Mouse (Mus musculus) heart, postnatal 0 days (tissue): ENCODE results near the gene Abhd17c. TPM values are rescaled to one million over a fixed set of nuclear protein-coding genes. Genes with fewer than 3 reads are reported as not detected.

Experiments
- ATAC-seq: fragments of 200-750 bp; cut with Nextera tagmentation; 2 replicates; pipeline ENCODE4 v1.8.0; 2017; ENCODE audit warnings: low read depth, moderate number of reproducible peaks, moderate library complexity; ENCODE audit not compliant: insufficient read depth
- DNase-seq: peaks from one replicate; pipeline ENCODE4 v3.0.0-alpha.2; 2016; ENCODE audit warnings: low spot score
- H3K27ac ChIP-seq: fragments of 300-500 bp; sonication (generic); 2 replicates; pipeline ENCODE4 v1.5.1; 2014; ENCODE audit warnings: low read depth, mild to moderate bottlenecking
- H3K27me3 ChIP-seq: fragments of 300-500 bp; sonication (generic); 2 replicates; pipeline ENCODE4 v1.6.1; 2014; ENCODE audit warnings: low read length, mixed read lengths; ENCODE audit not compliant: control insufficient read depth, insufficient read depth
- H3K36me3 ChIP-seq: fragments of 300-500 bp; sonication (generic); replicated peaks from 2 replicates; pipeline ENCODE4 v1.6.1; 2014; ENCODE audit warnings: low read length, mixed read lengths; ENCODE audit not compliant: control insufficient read depth, insufficient read depth
- H3K4me1 ChIP-seq: fragments of 300-500 bp; sonication (generic); 2 replicates; pipeline ENCODE4 v1.6.1; 2014; ENCODE audit warnings: antibody characterized with exemption; ENCODE audit not compliant: control insufficient read depth, insufficient read depth
- H3K4me2 ChIP-seq: fragments of 300-500 bp; sonication (generic); 2 replicates; pipeline ENCODE4 v1.6.1; 2014; ENCODE audit warnings: low read depth, mild to moderate bottlenecking, low read length, moderate library complexity
- H3K4me3 ChIP-seq: fragments of 300-500 bp; sonication (generic); 2 replicates; pipeline ENCODE4 v1.5.1; 2014; ENCODE audit warnings: low read depth, low read length
- H3K9ac ChIP-seq: fragments of 300-500 bp; sonication (generic); replicated peaks from 2 replicates; pipeline ENCODE4 v1.6.1; 2014; ENCODE audit warnings: low read depth, low read length, mixed read lengths
- H3K9me3 ChIP-seq: fragments of 300-500 bp; sonication (generic); replicated peaks from 2 replicates; pipeline ENCODE4 v1.6.1; 2016; ENCODE audit warnings: low read length; ENCODE audit not compliant: control insufficient read depth
- CTCF ChIP-seq: IDR thresholded peaks from 2 replicates; pipeline ENCODE4 v1.5.1; 2016; ENCODE audit warnings: antibody characterized with exemption, control low read depth, low read depth
- EP300 ChIP-seq: IDR thresholded peaks from 2 replicates; pipeline ENCODE4 v1.6.1; 2016; ENCODE audit warnings: antibody characterized with exemption, low read depth
- WGBS: fragments of 180-500 bp; shearing (Covaris S2); extraction: QIAGEN DNeasy Blood & Tissue Kit; methylation state at CpG from one replicate; pipeline ENCODE4 v1.1.7; 2014; 5-methylcytosine and 5-hydroxymethylcytosine counted together
- polyA plus RNA-seq: library from polyadenylated mRNA; unstranded; fragments of >200 nt; fragmentation: Nextera tagmentation; extraction: Ambion mirVana; gene quantifications from 2 replicates; pipeline ENCODE4 v1.2.1, GENCODE M21; 2015
- total RNA-seq: library from RNA; depleted of rRNA; stranded (reverse); fragments of >200 nt; gene quantifications from 2 replicates; pipeline ENCODE4 v1.2.3, GENCODE M21; 2014; ENCODE audit warnings: low replicate concordance

Abhd17c gene
- total and polyA plus RNA-seq, 2 experiments from 2014 or later: 45.3 to 76.1 TPM

DNA sequence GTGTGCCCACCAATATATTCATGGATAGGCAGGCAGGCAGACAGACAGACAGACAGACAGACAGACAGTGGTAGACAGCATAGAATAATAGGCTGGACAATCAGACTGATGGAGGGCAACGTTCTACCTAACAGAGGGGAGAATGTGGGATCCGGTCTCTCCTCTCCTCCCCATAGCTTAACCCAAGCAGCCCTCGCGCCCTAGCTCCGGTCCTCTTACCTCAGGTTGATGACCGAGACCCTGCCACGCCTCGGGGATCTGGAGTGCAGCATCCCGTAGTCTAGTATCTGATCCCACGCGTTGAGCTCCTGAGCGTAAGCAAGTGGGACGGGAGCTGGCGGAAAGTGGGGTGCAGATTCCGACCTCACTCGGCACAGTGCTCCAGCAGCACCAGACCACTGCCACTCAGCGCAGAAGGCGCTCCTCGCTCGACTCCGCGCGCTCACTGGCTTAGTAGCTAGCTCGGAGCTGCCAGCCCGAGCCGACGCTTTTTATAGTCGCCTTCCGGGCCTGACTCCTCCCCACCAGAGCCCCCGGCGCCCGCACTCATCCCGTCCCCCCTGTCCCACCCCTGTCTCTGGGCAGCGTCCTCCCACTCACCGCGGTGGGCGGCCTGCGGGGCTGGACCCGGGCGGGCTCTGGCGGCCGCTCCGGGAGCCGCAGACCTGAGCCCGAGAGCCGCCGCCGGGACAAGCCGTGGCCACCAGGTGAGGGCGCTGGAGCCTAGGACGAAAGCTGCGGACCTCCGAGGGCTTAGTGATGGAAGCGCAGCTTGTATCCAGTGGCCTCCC is 65.5 kb downstream of the Abhd17c start, which contains the start of gene Cemip:
TSS of gene Cemip (minus strand) at position 464 of the 791 bp plus-strand sequence.
- WGBS: under 1% methylated on average over 54 of the region's 54 CpGs
- Histone ChIP-seq H3K4me3 (peak within 1 kb of the TSS; percentile 45), H3K9ac (no peak within 1 kb of the TSS), H3K36me3 (no peaks in the 10 kb centered on the region), H3K4me1 (no peaks in the 10 kb centered on the region; the same call in 1 of the 2 replicates), H3K9me3 (no peaks in the 10 kb centered on the region), H3K27me3 (peaks cover 27% of the 10 kb centered on the region), H3K4me2 (peak within 1 kb of the TSS; percentile 80), H3K27ac (no peak within 1 kb of the TSS)
- ATAC-seq (peak; percentile 63), DNase-seq (peak; percentile 65)
- TF ChIP-seq EP300 (no peak), CTCF (peak; percentile 77)

DNA sequence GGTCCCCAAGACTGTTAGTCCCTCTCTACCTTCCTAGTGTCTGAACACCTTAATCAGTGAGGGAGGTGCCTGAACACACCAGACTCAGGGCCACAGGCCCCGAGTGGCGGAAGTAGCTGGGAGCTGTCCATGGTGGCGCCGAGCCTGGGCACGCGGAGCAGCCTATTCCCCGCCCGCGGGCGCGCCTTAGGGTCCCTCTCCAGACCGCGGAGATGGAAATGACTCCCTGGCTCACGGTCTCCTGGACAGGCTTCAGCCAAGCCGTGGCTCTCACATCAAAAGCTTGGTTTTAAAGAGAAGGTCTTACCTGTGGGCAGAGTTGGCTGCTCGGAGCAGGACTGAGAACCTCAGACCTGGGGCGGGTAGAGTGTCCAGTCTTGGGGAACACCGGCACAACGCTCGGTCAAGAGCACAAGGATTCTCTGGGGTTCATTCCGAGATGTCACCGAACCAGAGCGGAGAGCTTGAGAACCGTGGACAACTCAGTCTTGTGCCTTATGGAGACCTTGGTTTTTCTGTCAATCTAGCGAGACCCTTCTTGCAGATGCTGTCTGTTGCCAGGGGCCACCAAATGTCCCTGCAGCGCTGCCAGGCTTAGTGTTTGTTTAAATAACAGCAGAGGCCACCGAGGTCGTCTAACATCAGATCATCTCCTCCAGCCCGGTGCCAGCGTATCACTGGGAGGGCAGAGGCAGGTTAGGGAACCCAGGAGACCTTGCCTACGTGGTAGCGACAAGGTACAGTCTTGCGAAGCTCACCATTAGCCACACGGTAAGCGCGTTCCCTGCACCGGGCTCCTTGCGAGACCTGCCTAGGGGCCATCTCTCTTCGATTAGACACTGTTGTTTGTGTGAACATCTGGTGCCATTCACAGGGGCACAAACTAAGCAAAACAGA is 66.4 kb downstream of the Abhd17c start:
- TF ChIP-seq CTCF: 0 out of 2 replicates have a peak, but pooled peaks have one; percentile 2
- no peak for TF ChIP-seq EP300
- 3% methylated on average over 39 of the region's 39 CpGs for WGBS
- peaks cover 27% of the 10 kb centered on the region for H3K27me3 ChIP-seq
- H3K27ac ChIP-seq: no peak overlapping the region
- no peaks in the 10 kb centered on the region for H3K36me3 ChIP-seq
- peak overlapping the region; percentile 80 for H3K4me2 ChIP-seq
- no peaks in the 10 kb centered on the region; the same call in 1 of the 2 replicates for H3K4me1 ChIP-seq
- no peak overlapping the region for H3K9ac ChIP-seq
- DNase-seq: peak; percentile 41
- peak; percentile 34; the same call in 1 of the 2 replicates for ATAC-seq
- 0 out of 2 replicates have a peak overlapping the region, but pooled peaks have one; percentile 45 for H3K4me3 ChIP-seq
- H3K9me3 ChIP-seq: no peaks in the 10 kb centered on the region

DNA sequence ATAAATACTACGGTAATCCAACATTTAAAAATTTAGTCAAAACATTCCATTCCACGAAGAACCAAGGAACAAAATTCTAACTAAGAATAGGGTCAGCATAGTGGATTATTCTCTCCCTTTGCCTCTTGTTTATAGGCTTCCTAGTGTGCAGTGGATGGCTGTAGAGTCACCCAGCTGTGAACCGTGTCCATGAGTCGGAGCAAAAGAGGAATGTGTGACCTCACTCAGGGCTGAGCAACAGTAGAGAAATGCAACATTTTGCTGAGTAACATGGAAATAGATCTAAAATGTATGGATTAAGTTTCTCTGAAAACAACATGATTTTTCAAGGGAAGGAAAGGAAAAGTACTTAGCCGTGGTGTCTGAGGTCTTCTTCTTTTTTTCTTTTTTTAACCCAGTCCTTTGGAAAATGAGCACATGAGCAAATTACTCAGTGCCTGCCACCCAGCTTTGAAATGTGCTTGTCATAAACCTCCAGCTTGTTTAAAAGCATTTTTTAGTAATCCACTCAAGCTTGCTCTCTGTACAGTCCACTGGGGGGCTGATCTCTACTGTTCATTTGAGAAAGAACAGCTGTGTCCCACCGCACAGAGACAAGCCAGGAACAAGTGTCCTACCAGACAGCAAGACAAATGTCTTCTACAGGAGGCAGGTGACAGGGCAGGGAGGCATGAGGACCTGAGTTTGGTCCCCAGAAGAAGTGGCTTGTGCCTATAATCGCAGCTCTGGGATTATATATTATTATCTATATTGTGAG is 74.3 kb downstream of the Abhd17c start:
- H3K27me3 ChIP-seq: no peaks in the 10 kb centered on the region
- no peak overlapping the region for H3K4me3 ChIP-seq
- no peak overlapping the region for H3K27ac ChIP-seq
- no peak overlapping the region for H3K4me2 ChIP-seq
- no peaks in the 10 kb centered on the region for H3K9me3 ChIP-seq
- no peak for TF ChIP-seq EP300
- TF ChIP-seq CTCF: no peak
- 60% methylated on average over 7 of the region's 7 CpGs for WGBS
- H3K4me1 ChIP-seq: no peaks in the 10 kb centered on the region
- H3K36me3 ChIP-seq: no peaks in the 10 kb centered on the region
- no peak overlapping the region for H3K9ac ChIP-seq
- no peak for ATAC-seq
- DNase-seq: no peak

DNA sequence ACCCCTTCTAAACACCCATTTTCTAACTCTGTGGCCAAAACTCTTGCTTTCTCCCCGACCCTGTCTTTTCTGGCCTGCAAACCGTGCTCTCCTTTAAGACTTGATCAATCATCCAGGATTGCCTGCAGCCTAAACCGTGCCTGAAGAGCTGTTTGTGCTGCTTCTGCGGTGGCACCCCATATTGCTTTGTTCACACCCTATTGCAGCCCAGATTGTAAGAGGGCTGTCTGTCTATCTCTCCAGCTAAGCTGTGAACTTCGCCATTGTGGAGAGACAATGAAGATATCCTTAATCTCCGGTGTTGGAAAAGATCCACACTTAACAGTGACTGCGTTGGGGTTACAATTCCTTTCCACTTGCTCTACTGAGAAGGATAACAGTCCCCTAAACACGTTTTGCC is 77.4 kb downstream of the Abhd17c start:
- H3K4me1 ChIP-seq: no peaks in the 10 kb centered on the region
- no peak overlapping the region for H3K4me3 ChIP-seq
- no peaks in the 10 kb centered on the region for H3K36me3 ChIP-seq
- no peak overlapping the region for H3K9ac ChIP-seq
- ATAC-seq: no peak
- H3K4me2 ChIP-seq: no peak overlapping the region
- WGBS: 32% methylated on average over 8 of the region's 8 CpGs
- no peak for DNase-seq
- TF ChIP-seq EP300: no peak
- no peak for TF ChIP-seq CTCF
- H3K27me3 ChIP-seq: no peaks in the 10 kb centered on the region
- H3K27ac ChIP-seq: no peak overlapping the region
- no peaks in the 10 kb centered on the region for H3K9me3 ChIP-seq

DNA sequence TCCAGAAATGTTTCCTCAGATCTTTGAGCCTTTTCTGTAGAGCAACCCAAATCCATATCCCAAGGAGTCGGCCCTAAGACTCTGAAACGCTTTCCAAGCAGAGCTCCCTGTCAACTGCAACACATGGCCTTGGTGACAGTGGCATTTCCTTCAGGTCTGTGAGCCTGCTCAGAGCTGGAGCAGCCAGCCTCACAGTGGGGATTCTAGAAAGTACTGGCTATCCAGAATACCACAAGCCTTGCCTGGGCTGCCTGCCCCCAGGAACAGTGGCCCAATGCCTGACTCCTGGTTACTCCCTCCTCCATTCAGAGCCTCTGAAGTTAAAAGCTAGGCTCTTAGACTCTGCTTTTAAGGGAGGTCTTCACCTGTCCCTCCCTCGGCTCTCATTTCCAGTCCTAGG is 77.8 kb downstream of the Abhd17c start:
- WGBS: 66% methylated on average over 3 of the region's 3 CpGs
- Histone ChIP-seq H3K4me2 (no peak overlapping the region), H3K4me1 (no peaks in the 10 kb centered on the region)

More for the DNA sequence above, 77.8 kb downstream of the Abhd17c start:
- ATAC-seq: no peak
- TF ChIP-seq CTCF (no peak), EP300 (no peak)
- H3K4me3 ChIP-seq: no peak overlapping the region
- no peaks in the 10 kb centered on the region for H3K9me3 ChIP-seq
- no peaks in the 10 kb centered on the region for H3K36me3 ChIP-seq
- no peak for DNase-seq
- no peaks in the 10 kb centered on the region for H3K27me3 ChIP-seq
- no peak overlapping the region for H3K27ac ChIP-seq
- H3K9ac ChIP-seq: no peak overlapping the region
